Mouse (Mus musculus) bone marrow macrophage, adult 2 months (primary cell): ENCODE data around the gene Kcnma1.

Experiments
- CTCF ChIP-seq: IDR thresholded peaks from 2 replicates; pipeline ENCODE4 v1.5.1; 2012; ENCODE audit warnings: low read depth, mild to moderate bottlenecking, low read length, moderate library complexity
- POLR2A ChIP-seq: IDR thresholded peaks from 2 replicates; pipeline ENCODE4 v1.6.1; 2012; ENCODE audit warnings: mild to moderate bottlenecking, low read depth, low read length, borderline replicate concordance

DNA sequence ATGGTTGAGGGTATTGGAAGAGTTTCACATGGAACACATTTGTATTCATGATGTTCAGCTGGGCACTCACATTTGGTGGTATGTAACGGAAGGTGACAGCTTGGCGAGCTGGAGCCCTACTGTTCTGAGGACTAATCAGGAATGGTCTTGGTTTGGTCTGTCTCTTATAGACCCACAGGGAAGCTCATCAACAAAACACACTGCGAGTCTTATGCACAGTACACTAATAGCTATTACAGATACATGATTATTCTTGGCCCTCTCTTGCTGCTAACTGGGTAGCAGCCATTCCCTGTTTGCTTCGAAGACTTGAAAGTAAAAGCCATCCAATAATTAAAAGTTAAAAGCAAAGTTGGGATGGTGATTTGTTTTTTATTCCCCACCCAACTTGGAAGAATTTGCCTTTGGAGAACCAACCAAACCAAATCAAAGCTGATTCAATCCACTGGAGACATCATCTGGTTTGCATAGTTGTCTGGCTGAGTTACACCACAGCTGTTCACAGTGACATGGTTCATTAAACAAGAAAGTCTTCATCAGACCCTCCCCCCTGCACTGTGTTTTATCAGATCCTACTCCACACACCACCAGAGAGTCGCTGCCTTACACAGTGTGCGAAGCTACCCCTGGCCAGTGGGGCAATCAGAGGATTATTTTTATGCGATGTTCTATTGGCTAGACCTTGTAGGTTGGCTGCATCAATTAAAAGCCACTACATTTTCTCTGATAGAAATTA lies 299.7 kb downstream of the Kcnma1 start:
- TF ChIP-seq CTCF (no peak), POLR2A (no peak)
